Mouse (Mus musculus): Measurements from ENCODE around the gene Tmem150a.

Tmem150a gene

DNA sequence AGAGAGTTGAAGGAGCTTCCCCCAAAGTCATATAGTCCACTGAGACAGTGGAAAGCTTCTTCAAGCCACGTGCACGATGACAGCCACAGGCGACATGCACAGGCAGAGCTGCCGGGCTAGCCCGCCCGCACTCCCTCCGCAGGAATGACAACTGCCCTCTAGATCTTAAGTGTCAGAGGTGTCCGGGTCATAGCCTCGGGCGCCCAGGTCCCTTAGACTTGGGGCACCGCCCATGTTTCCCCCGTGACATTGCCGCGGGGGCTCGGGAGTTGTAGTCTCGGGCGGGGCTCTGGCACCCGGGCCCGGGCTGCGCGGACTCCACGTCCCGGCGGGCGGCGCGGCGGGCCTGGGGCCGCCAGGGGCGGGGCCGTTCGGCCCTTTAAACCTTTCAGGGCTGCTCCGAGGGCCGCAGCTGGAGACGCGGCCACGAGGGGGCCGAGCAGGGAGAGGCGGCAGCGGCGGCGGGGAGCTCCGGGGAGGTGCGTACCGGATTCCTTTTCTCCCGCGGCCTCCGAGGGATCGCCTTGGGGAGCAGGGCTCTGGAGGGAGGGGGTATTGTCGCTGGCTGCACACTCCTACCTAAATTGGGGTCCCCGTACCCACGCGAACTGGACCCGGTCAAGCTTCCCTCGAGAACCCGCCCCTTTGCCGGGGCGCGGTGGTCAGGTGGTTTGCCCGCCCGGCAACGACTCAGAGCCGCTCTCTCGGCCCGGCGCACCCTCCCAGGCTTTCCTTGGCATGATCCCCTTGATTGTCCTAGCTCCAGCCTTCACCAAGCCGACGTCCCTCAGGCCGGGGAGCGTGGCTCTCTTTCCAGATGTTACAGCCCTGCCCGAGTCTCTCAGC, at the start of gene Tmem150a:
Gene Tmem150a, plus strand, starts transcription at position 382 of the 846 bp plus-strand sequence.
- peak; percentile 82 to 84 for DNase-seq

DNA sequence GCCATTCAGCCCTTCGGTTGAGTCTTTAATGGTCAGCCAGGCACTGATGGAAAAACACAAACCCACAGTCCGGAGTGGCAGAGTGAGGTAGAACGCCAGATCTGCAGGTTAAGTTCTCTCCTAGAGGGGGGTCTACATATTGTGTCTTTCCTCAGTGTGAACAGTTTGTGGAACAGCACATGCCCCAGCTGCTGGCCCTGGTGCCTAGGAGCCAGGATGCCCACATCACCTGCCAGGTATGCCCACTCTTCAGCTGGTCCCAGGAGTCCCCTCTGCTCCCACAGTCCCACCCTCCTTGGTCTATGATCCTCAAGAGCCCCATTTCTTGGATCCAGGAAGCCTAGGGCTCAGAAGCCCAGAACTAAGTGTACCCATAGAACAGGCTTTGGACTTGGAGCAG, 43.0 kb upstream of the Tmem150a start:
- DNase-seq, result no peak

DNA sequence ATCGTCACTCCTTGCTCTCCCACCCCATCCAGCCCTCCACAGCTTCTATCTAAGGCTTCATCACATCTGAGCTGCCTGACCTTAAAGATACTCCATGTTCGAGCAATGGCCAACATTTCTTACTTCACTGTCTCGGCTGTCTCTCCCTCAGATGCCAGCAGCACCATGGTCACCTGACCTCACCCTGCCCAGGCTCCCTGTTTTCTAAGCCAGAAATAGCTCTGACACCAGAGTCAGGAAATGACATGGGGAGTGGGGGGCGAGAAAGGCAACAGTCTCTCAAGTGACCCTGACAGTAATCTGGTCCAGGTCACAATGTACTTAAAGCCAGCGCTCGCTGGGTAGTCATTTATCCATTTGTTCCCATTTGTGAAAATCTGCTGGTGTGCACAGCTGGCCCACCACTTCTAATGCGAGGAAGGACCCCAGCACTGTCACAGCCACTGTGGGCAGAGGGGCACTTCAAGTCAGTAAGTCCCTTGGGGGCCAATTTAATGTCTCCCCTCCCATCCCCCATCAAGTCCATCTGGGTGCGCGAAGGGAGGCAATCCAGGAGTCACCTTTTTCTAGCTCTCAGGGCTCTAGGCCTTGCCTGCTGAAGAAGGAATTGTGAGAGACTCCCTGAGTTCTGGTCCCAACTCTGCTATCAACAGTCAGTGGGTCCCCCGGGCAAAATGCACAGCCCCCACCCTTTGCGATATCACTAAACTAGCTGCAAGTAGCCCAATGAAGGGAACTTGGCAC, 42.0 kb upstream of the Tmem150a start:
- DNase-seq, result no peak

DNA sequence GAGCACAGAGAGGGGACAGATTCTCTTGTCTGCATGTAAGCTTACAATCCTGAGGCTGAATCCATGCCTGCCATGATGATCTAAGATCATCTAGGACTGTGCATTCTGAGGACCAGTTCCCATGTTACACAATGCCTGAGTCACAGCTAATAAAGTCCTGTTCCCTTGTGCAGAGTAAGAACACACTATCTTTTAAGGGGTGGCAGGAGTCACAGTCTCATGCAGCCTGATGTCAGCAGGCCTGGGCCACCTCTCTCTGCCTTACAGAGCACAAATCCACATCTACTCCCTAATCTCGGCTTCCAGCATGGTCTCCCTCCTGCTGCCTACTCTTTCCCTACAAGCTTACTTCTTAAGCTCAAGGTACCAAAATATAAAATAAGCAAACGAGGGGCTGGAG, 39.9 kb upstream of the Tmem150a start:
- no peak for DNase-seq

DNA sequence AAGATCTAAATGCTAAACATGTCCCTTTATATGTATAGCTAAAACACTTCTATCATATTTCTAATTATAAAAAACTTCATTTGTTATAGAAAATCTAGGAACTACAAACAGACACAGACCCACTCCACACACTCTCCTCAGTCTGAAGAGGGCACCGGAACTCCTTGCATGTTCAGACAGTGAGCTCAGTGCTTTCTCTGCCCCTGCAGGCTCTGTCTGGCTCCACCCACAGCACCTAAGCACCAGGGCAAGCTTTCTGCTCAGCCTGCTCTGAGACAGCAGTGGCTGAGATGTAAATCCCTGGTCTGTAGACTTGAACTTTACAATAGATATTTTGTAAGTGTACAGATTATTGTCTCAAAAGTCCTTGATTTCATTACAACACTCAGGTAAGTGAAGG, 39.2 kb upstream of the Tmem150a start:
- no peak for DNase-seq

DNA sequence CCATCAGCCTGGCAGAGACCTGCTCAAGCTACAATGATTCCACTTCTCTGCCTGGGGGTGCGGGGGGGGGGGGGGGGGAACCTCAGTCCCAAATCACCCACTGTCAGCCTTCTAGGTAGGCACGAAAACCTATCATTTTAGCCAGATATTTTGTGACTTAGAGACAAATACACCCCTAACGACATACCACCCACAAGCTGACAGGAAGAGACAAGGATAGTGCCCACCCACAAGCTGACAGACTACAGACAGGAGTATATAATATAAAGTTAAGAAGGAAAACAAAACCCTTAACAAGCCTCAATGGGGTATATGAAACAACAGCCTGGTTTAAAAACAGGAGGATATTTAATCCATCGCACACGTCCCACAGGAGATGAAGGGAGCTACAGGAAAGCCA, 36.8 kb upstream of the Tmem150a start:
- DNase-seq, result no peak

DNA sequence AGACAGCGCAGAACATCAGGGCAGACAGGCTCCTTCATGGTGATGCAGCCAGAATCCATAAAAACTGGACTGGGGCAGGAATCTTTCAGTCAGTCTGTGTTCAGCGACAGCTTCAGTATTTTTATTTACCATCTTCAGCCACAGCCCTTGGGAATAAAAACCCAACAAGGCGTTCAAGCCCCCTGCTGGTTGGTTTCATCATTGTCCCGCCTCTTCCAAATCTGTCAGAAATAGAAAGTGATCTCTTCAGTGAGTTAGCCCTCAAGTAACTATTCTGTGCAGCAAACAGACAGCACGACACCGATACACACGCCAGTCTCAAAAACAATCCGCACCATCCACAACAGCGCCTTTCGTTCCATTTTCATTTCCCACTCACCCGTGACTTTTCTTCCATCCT, 36.2 kb upstream of the Tmem150a start:
- peak in 1 of 2 experiments; percentile 53 for DNase-seq

DNA sequence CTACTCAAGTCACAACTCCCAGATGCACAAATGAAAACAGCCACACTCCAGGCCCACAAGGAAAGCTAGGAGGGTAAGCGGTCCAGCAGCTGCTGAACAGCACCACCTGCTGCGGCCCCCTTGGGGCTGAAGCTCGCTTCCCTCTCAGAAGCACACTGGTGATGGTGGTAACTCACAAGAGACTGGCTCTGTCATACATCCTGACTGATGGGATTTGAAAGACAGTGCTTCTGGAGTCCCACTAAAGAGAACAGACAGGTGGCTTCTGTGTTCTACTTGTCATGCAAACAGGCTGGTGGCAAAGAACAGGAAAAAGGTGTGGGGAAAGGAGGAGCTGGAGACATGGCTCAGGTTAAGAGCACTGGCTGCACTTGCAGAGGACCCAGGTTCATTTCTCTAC, 32.3 kb upstream of the Tmem150a start:
- no peak for DNase-seq

DNA sequence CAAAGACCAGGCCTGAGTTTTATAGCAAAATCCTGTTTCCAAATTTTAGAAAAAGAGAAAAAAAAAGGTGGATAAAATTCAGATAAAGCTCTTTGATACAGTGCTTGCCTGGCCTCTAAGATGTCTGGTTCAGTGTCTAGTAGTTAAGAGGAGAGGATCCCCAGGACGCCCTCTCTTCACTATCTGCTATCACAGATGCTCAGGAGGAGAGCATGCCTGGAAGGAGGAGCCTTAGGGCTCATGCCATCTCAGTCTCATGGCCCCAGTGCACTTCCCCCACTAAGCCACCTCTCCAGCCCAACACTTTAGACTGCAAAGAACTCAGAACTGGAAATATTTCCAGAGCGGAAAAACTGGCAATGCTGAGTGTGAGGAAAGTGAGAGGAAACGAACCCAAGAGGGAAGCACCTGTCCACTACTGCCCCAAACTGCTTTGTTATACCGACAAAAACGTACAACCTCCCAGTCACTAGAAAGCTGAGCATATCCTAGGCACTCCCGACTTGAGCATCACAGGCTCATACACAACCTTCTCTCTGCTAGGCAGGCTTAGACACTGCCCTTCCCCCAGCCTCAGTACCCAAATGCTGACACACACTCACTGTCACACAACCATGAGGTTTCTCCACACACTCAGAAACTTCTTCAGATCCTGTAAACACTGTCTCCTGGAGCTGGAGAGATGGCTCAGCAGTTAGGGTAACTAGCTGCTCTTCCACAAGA, 31.3 kb upstream of the Tmem150a start:
- no peak for DNase-seq

DNA sequence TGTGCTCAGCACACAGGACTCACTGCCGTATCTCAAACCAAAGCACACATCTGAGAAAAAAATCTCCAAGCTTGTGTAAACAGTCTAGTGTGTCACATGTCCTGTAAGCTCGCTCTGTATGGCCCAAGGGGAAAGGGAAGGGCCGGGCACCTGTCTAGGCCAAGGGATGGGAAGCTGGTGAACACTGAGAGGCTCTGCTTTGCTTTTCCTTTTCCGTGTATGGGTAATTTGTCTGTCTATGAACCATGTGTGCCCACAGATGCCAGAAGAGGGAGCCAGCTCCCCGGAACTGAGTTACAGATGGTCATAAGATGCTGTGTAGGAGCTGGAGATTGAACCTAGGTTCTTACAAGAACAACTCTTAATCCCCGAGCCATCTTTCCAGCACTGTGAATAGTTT, 29.0 kb upstream of the Tmem150a start:
- DNase-seq, result peak; percentile 28 to 38

DNA sequence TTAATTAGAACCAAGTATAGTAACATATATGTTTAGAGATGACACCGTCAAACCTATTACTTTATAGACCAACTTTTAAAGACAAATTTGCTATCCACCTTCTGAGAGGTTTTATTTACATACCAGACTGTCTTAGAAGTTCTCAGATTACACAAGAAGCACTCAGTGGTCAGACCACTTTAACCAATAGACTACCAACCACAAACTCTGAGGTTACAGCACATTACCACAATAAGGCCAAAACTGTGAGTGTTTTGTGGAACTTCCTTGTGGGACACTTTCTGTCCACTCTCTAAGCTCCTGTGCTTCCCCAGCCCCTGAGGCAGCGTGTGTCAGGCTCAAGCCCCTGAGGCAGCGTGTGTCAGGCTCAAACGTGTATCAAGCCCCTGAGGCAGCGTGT, 26.2 kb upstream of the Tmem150a start:
- DNase-seq, result no peak

DNA sequence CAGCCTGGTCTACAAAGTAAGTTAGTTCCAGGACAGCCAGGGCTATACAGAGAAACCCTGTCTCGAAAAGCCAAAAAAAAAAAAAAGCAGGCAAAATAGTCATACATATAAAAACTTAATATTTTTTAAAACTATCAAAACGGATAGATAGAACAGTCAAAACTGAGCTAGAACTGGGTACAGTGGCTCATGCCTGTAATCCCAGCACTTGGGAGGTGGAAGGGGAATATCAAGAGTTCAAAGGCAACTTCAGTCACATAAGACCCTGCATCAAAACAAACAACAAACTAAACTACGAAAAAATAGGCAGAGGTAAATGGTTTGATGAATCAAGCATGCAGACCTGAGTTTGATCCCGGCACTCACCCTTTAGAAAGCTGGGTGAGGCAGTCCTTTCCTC, 25.1 kb upstream of the Tmem150a start:
- DNase-seq, result no peak

DNA sequence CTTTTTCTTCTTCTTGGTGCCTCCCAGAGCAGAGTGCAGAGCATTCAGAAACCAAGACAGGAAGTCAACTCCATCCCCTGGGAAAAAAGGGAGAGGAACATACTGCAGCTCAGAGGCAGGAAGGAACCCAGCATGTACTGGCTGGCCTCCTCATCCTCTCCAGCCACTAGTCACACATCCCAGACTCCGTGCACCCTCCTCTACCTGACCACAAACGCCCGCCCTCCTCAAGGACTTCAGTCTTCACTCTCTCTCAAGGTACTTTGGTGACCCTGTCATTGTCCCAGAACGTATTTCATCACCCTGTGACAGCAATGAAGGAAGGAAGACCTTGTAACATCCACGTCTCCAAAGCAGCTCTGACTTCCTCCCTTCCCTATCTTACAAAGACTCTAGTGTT, 22.1 kb upstream of the Tmem150a start:
- no peak for DNase-seq

DNA sequence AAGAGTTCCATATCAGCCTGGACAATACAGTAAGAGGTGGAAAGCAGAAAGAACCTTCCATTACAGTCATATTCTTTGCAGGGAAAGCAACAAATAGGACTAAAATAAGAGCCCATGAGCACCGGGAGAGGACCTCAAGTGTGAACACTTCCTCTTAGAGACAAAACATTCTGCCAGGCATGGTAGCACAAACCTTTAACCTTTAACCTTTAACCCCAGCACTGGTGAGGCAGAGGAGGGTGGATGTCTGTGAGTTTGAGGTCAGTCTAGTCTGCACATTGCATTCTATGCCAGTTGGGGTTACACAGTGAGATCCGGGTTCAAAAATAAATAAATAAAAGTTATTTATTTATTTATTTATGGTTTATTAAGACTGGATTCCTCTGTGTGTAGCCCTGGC, 14.8 kb upstream of the Tmem150a start:
- DNase-seq, result no peak

DNA sequence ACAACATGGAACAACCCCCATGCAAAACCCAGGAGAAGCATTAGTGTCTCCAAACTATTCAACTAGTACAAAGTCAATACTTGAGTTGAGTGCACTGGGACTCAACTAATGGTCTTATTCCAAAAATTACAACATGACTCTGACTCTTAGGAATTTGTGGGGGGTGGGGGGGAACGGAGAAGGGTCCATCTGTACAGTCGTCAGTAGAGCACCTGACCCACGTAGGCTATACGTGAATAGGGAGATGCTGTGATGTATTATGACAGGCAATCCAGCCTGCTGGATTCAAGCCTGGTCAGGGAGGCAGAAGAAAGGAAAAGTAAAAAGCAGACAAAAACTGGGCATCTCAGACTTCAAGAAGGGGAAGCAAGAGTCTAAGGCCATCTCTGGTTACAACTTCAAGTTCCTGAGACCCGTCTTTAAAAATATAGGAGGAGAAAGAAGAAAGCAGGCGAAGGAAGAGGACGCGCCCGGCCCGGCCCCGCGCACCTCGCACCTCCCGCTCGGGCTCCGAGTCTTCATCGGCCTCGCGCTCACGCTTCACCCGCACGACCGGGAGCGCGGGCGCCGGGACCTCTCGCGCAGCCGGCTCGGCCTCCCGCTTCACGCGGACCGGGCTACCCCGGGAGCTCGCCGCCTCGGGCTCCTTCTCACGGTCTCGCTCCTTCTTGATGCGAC, 10.7 kb upstream of the Tmem150a start:
- no peak for DNase-seq

DNA sequence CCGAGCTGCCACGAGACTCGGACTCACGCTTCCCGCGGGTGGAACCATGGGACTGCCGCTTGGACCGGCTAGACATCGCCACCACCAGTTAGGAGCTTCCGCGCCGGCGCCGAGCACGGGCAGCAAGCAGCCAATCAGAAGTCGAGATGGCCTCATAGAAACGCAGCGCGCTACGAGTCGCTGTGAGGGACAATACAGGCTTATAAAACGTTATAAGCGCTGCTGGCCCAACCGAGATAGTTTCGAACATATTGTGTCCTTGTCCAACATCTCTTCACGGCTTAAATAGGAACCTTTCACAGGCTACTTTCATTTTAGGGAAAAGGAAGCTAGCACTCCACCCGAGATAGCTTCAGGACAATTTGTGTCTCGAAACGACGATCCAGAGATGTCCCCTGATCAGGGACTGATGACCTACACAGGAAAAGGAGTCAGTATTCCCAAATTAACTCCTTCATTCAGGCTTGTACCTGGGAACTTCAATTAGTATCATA, 10.1 kb upstream of the Tmem150a start, which contains the start of gene Usp39:
Gene Usp39, minus strand, starts transcription at position 111 of the 494 bp plus-strand sequence.
- DNase-seq, result peak; percentile 95 to 96

DNA sequence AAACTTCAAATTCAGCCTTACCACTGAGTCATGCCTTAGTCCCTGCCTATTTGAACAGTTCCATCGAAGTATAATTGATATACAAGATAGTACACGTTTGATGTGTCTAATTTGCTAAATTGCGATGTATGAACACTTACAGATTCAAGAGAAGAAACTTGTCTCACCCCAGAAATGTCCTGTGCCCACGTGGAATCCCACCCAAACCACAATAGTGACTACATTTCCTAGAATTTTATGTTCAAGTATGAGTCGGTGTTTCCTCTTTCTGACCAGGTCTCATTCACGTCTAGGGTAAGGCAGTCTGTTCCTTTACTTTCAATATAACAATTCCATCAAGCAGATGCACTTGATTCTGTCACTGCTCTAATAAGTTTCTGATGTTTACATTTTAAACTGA, 9.6 kb upstream of the Tmem150a start:
- no peak for DNase-seq

DNA sequence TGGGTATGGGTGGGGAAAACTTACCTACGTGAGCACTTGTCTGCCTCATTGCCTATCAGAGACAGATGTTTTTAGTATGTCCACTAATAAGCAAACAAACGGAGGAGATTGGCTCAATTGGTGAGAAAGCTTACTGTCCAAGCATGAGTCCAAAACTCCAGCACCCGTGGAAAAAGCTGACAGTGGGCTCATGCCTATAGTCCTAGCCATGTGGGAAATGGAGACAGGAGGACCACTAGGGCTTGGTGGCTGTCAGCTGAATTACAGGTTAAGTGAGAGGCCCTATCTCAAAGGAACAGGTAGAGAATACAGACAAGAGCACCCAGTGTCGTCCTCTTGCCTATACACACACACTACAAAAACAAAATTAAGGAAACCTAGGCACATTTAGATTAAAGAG, 9.0 kb upstream of the Tmem150a start:
- no peak for DNase-seq

DNA sequence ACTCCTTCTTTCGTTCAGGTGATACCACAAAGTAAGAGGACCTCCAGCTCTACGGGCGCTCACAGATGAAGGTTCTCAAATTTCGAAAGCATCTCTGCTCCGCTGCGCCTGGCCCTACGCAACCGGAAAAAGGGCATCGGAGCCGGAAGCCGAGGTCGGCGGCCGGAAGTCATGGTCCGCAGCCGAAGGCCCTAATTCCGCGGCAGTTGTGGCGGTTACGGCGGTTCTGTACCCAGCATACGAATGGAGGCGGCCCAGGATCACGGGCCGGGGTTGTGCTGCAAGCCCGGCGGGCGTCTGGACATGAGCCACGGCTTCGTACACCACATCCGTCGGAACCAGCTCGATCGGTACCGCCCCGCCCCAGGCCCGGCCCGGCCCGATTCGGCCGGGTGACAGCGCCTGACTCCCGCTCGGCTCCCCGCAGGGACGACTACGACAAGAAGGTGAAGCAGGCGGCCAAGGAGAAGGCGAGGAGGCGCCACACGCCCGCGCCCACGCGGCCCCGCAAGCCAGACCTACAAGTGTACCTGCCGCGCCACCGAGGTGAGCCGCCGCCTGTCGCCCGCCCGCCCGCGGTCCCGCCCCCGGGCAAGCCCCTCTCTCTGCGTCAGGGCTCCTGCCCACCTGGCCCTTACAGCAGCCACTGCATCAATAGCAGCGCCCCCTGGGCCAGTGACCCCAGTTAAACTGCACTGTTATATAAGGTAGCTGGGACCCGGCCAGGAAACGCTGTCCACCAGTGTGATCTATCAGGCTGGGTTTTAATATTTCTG, 7.9 kb upstream of the Tmem150a start, which contains the start of gene 0610030E20Rik:
Gene 0610030E20Rik, plus strand, starts transcription at position 152 of the 776 bp plus-strand sequence.
- peak; percentile 88 for DNase-seq

DNA sequence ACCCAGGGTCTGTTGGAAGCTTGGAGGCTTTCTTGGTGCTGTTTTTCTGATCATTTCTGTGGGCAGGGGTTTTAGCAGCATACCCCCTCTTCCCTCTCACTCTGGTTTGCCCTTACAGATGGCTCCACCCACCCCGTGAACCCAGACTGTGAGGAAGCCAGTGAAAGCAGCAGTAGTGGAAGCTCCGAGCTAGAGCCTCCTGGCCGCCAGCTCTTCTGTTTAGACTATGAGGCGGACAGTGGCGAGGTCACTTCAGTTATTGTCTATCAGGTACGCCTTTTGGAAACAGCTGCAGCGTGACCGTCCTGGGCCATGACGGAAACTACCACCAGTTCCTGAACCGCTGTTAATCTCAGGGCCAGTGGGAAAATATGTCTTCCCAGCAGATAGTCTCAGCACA, 6.8 kb upstream of the Tmem150a start:
- peak in 1 of 2 experiments; percentile 24 for DNase-seq

DNA sequence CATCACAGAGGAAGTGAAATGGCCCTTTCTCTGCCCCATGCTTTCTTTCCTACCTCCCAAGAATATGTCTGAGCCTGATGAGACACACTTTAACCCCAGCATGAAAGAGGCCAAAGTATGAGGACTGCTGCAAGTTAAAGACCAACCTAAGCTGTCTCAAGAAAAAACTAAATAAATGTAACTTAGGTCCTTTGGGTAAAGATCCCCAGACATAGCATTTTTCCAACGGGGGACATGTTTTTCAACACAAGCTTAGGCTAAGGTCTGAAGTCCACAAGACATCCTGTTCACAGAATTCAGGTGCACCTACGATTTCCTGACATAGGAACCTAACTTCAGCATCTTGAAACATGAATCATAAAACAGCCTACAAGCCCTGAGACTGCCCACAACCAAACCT, 5.0 kb upstream of the Tmem150a start:
- DNase-seq, result no peak
